Mouse (Mus musculus) heart, adult 2 months (tissue): Measurements from ENCODE around the gene Slc2a12. TPM values are rescaled to one million over a fixed set of nuclear protein-coding genes. Genes with fewer than 3 reads are reported as not detected.
A peak's percentile ranks its signal among the peaks of the same experiment; 100 is the strongest.

Experiments used
- DNase-seq, 2 experiments: peaks; one replicate each; pipeline ENCODE4 v3.0.0; 2021
- H3K27ac ChIP-seq: fragments of 200-600 bp; 2 replicates; pipeline ENCODE4 v1.8.1; 2022
- H3K27me3 ChIP-seq: fragments of 200-500 bp; 2 replicates; pipeline ENCODE4 v1.6.1; 2012; ENCODE audit warnings: mild to moderate bottlenecking, low read length, inconsistent platforms, mixed read lengths; ENCODE audit not compliant: control insufficient read depth, insufficient read depth
- H3K36me3 ChIP-seq: fragments of 200-500 bp; 2 replicates; pipeline ENCODE4 v1.6.1; 2012; ENCODE audit warnings: low read length, inconsistent platforms; ENCODE audit not compliant: control insufficient read depth, insufficient read depth
- H3K4me1 ChIP-seq: fragments of 200-500 bp; 2 replicates; pipeline ENCODE4 v1.6.1; 2011; ENCODE audit warnings: low read length; ENCODE audit not compliant: control insufficient read depth, insufficient read depth
- H3K4me3 ChIP-seq: fragments of 200-600 bp; 2 replicates; pipeline ENCODE4 v1.8.1; 2022
- H3K79me2 ChIP-seq: fragments of 200-500 bp; replicated peaks from 2 replicates; pipeline ENCODE4 v1.6.1; 2012; ENCODE audit warnings: mild to moderate bottlenecking, inconsistent platforms, low read length, moderate library complexity, mixed read lengths; ENCODE audit not compliant: control insufficient read depth, insufficient read depth
- H3K9ac ChIP-seq: fragments of 200-500 bp; 2 replicates; pipeline ENCODE4 v1.6.1; 2012; ENCODE audit warnings: low read depth, mild to moderate bottlenecking, control low read depth, inconsistent platforms, low read length, mixed read lengths
- CTCF ChIP-seq: fragments of 200-600 bp; IDR thresholded peaks from 2 replicates; pipeline ENCODE4 v1.8.1; 2022; ENCODE audit warnings: antibody characterized with exemption, mild to moderate bottlenecking, moderate library complexity
- EP300 ChIP-seq: fragments of 200-500 bp; IDR thresholded peaks from 2 replicates; pipeline ENCODE4 v1.6.1; 2011; ENCODE audit warnings: low read depth, low read length, control low read depth; ENCODE audit not compliant: insufficient read depth
- POLR2A ChIP-seq: fragments of 200-500 bp; IDR thresholded peaks from 2 replicates; pipeline ENCODE4 v1.6.1; 2011; ENCODE audit warnings: mild to moderate bottlenecking, low read depth, low read length, control low read depth; ENCODE audit not compliant: insufficient read depth
- WGBS: fragments of 180-500 bp; shearing (Covaris S2); methylation state at CpG from one replicate; pipeline ENCODE4 v1.1.7; 2018; 5-methylcytosine and 5-hydroxymethylcytosine counted together
- intact Hi-C: fragments of 180-260 bp; cut with DNase I; formaldehyde crosslinking; loops from one replicate; pipeline ENCODE4 v1.15.1; 2025
- polyA plus RNA-seq: library from polyadenylated mRNA; depleted of rRNA; stranded (reverse); fragments of >200 nt; gene quantifications from 2 replicates; pipeline ENCODE4 v1.2.3, GENCODE M21; 2012
- total RNA-seq, 2 experiments: library from RNA; stranded (reverse); gene quantifications; 2 replicates each; pipeline ENCODE4 v1.2.3; 2021

Slc2a12 gene
- total and polyA plus RNA-seq, 3 experiments, result 5.0 to 15.7 (median 12.7) TPM

DNA sequence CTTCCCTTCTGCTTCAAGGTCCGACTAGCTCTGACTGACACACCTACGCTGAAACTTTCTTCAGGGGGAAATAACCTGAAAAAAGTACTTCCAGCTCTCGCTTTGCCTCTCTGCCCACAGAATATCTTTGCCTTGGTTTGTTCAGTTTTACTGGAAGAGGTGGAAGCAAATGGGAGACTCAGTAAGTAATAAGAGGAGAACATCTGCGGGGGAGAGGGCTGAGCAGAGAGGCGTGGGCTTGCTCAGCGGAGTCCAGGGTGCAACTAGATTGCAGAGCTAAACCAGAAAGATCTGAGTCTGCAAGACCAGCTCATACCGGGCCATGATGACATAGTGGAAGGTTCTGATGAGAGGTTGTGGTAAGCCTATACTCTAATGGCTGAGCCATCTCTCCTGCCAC lies 13.3 kb upstream of the Slc2a12 start:
- no peaks in the 10 kb centered on the region for H3K27me3 ChIP-seq
- no peak overlapping the region for H3K9ac ChIP-seq
- no peak for DNase-seq
- 82% methylated on average over 7 of the region's 7 CpGs for WGBS
- intact Hi-C loops, result no loop called here
- no peak overlapping the region for H3K27ac ChIP-seq
- no peaks in the 10 kb centered on the region for H3K4me1 ChIP-seq
- no peak for TF ChIP-seq CTCF
- TF ChIP-seq POLR2A, result no peak
- no peak for TF ChIP-seq EP300
- no peak overlapping the region for H3K4me3 ChIP-seq
- H3K36me3 ChIP-seq, result no peaks in the 10 kb centered on the region
- no peaks in the 10 kb centered on the region for H3K79me2 ChIP-seq

DNA sequence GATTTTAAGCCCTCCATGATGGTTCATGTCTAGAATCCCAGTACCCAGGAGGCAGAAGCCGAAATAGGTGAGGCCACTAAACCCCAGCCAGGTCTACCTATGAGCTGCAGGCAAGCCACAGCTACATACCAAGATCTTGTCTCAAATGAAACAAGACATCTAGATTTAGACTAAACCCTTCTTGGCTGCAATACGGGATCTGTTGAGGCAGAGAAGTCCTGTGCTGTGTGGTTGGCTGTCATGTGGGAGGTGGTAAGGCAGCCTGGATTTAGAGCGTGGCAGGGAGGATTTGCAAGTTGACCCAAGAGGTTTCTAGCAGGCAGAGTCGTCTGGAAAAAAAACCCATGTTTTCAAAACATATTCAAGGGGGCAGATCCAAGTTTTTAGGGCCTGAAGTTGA lies 12.9 kb upstream of the Slc2a12 start:
- 83% methylated on average over 4 of the region's 4 CpGs for WGBS
- Histone ChIP-seq H3K4me1 (no peaks in the 10 kb centered on the region), H3K79me2 (no peaks in the 10 kb centered on the region), H3K4me3 (no peak overlapping the region), H3K9ac (no peak overlapping the region), H3K36me3 (no peaks in the 10 kb centered on the region), H3K27me3 (no peaks in the 10 kb centered on the region), H3K27ac (no peak overlapping the region)
- TF ChIP-seq EP300 (no peak), POLR2A (no peak), CTCF (no peak)
- DNase-seq, result no peak
- intact Hi-C loops, result no loop called here

DNA sequence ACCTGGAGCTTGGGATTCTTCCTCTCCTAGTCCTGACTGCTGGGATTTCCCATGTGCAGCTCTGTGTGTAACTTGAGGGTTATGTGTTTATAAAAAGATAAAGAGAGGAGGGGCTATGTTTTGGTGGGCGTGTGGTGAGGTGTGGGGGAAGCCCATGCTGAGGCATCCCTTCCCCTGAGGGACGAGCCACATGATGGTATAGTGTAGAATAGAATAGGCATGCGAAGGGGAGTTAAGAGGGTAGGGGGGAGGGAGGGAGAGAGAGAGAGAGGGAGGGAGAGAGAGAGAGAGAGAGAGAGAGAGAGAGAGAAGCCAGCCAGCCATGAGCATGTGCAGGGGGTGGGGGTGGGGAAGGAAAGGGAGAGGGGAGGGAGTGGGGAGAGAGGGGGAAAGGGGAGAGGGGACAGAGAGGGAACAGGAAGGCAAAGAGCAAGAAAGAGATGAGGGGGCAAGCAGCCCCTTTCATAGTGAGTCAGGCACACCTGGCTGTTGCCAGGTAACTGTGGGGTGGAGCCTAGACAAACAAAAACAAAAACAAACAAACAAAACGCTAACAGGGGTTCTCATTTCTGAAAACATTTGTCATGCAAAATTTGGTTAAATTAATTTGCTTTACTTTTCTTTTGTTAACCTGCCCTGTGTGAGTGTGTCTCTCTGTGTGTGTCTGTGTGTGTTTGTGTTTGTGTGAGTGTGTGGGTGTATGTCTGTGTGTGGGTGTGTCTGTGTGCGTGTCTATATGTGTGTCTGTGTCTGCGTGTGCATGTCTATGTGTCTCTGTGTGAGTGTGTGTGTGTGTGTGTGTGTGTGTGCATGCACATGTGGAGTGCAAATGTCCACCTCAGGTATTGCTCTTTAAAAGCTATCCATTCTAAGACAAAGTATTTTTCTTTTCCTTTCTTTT lies 11.2 kb upstream of the Slc2a12 start:
- no peak overlapping the region for H3K4me3 ChIP-seq
- no peak for TF ChIP-seq CTCF
- no peak for TF ChIP-seq POLR2A
- no peak for TF ChIP-seq EP300
- no peak overlapping the region for H3K9ac ChIP-seq
- no peak overlapping the region for H3K27ac ChIP-seq
- H3K27me3 ChIP-seq, result no peaks in the 10 kb centered on the region
- no peaks in the 10 kb centered on the region for H3K4me1 ChIP-seq
- H3K36me3 ChIP-seq, result no peaks in the 10 kb centered on the region
- no peak for DNase-seq
- H3K79me2 ChIP-seq, result no peaks in the 10 kb centered on the region
- intact Hi-C loops, result no loop called here
- 36% methylated on average over 6 of the region's 6 CpGs for WGBS

DNA sequence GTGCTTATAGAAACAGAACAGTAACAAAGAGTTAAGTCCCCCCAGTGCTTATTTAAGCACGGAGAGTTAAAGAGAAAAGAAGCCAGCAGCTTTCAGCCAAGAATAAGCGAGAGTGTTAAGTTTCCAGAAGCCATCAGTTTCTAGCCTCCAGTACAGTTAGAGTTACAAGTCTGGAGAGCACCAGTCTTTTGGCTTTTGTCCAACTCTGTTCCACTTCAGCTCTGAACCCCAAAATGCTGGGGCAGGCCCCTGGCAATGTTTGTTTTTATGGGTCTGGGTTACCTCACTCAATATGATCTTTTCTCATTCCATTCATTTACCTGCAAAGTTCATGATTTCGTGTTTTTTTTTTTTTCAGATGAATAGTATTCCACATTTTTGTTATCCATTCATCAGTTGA lies 7.6 kb upstream of the Slc2a12 start:
- Histone ChIP-seq H3K79me2 (no peaks in the 10 kb centered on the region), H3K27ac (no peak overlapping the region), H3K27me3 (no peaks in the 10 kb centered on the region), H3K4me3 (no peak overlapping the region), H3K4me1 (no peaks in the 10 kb centered on the region), H3K36me3 (no peaks in the 10 kb centered on the region), H3K9ac (no peak overlapping the region)
- intact Hi-C loops, result no loop called here
- DNase-seq, result no peak
- no peak for TF ChIP-seq POLR2A
- TF ChIP-seq EP300, result no peak
- no peak for TF ChIP-seq CTCF
- WGBS, result 58% methylated on average over 3 of the region's 3 CpGs

DNA sequence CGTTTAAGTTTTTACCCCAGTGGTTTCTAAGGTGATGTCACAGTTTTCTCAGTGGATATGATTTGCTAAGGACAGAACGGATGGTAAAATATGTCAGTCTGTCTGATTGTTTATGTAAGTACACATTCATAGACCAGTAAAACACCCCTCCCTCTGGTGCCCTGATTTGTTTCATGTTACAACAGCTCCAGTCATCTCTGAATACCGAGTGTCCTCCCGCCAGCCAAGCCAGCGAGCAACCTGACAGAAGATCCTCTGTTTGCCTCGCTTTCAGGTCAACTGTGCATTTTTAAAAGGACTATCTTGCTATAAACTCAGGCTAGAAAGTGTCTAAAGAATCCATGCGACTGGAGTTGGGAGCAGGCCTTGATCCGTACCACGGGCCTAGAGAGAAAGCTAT lies 640 bp upstream of the Slc2a12 start:
- intact Hi-C loops, result no loop called here
- DNase-seq, result no peak
- WGBS, result 90% methylated on average over 9 of the region's 9 CpGs
- TF ChIP-seq CTCF (no peak), EP300 (no peak)
- Histone ChIP-seq H3K9ac (no peak overlapping the region), H3K79me2 (no peaks in the 10 kb centered on the region), H3K27ac (peak overlapping the region; percentile 86; the same call in 1 of the 2 replicates), H3K4me1 (no peaks in the 10 kb centered on the region), H3K36me3 (no peaks in the 10 kb centered on the region), H3K4me3 (no peak overlapping the region), H3K27me3 (no peaks in the 10 kb centered on the region)

DNA sequence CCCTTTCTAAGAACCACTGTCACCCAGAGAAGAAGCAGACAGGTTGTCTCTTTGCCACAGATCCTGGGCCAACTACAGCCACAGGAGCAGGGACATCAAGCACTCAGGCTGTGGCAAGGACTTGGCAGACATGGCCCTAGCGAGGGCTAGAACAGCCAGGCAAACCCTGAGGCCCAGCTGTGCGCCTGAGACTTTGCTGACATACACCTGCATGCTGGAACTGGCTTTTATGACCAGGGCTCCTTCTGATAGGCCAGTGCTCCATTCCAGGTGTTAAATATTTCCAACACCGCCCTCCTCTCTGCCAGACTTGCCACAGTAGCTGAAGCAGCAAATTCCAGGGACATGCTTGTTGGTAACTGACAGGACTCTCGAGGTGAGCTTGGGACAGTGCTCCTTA lies 3.9 kb downstream of the Slc2a12 start:
- no peaks in the 10 kb centered on the region for H3K4me1 ChIP-seq
- no peaks in the 10 kb centered on the region for H3K36me3 ChIP-seq
- H3K9ac ChIP-seq, result no peak overlapping the region
- DNase-seq, result no peak
- peaks cover 1% of the 10 kb centered on the region; the same call in 1 of the 2 replicates for H3K79me2 ChIP-seq
- H3K4me3 ChIP-seq, result no peak overlapping the region
- H3K27ac ChIP-seq, result no peak overlapping the region
- peaks cover 2% of the 10 kb centered on the region; the same call in 1 of the 2 replicates for H3K27me3 ChIP-seq
- intact Hi-C loops, result loop anchor here (5.0 kb wide), 1 partner anchor 64 kb away; no protein-coding TSS in a partner anchor
- WGBS, result 85% methylated on average over 4 of the region's 4 CpGs
- no peak for TF ChIP-seq POLR2A
- TF ChIP-seq CTCF, result no peak
